Mouse (Mus musculus) R1 (cell line): ENCODE measurements at regions not wholly inside any gene's neighbourhood (a gene's known extent, or its start where the extent isn't known, plus 50 kb on each side); places are given as distances from the start of the nearest gene placed in this dataset.

ENCODE experiments used
- DNase-seq: peaks from one replicate; pipeline ENCODE4 v3.0.0-alpha.2; 2018; ENCODE audit warnings: low read depth, low spot score

DNA sequence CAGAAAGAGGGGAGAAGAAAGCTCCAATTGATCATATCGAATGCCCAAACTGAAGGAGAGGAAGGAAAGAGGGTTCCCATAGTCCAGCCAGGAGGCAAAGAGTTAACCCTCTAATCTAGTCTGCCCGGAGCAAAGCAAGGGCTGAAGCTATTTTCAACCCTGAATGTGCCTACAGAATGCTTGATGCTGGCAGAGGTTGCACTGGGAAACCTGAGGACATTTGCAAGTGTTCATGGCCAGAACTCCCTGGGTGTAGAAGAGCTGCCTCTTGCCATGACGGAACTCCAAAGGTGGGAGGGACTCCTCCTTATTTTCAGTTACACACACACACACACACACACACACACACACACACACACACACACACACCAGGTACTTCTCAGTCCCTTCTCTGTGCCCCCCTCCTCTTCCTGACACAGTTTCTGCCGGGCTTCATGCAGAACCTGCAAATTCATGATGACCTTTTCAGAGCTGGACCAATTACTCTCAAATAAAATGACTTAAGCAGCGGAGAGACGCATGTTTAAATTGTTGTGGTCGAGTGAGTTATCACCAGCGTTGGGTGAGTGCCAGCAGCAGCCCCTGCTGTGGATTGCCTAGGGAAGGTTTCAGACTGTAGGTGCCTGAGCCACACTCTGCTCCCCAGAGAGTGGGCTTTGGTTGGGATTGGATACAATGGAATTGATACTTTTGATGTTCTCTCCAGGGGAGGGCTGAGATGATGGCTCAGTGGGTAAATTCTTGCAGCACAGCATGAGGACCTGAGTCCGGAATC is 152.1 kb upstream of the Sdk2 start:
- no peak for DNase-seq

DNA sequence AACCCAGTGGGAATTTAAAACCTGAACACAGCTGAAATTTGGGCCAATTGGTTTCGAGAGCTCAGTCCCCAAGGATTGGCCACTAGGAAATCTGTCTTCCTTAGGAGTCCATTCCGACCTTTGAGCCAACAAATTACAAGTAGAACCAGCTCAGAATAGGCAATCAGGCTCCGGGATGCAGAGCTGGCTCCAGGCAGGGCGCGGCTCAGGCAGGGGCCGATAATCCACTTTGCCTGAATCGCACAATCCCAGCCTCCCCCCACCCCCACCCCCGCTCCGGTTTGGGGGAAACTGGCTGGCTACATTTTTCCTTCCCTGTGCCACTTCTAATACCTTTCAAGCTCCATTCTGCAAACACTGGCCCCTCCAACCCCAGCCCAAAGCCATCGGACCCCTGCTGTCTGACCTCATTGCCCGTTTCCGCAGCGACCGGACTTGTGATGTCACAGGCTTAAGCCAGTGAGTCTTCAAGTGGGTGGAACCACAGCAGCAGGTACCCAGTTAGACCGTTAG is 150.5 kb upstream of the Sdk2 start:
- peak; percentile 72 for DNase-seq

DNA sequence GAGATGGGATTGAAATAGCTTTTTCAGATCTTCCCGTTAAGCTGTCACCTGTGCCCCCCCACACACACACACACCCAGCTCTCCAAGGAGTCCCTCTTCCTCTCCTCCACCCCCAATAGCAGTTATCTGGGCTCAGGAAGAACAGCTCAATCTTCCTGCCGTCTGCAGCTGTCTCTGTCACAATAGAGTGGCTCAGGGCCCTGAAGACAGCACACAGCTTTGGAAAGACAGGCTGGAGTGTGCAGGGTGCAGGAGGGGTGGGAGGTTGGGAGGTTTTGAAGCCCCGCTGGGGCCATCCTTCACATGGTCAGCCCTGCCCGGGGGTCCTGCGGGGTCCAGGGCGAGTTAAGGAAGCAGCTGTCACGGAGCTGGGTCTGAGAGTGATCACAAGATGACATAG is 149.6 kb upstream of the Sdk2 start:
- no peak for DNase-seq

DNA sequence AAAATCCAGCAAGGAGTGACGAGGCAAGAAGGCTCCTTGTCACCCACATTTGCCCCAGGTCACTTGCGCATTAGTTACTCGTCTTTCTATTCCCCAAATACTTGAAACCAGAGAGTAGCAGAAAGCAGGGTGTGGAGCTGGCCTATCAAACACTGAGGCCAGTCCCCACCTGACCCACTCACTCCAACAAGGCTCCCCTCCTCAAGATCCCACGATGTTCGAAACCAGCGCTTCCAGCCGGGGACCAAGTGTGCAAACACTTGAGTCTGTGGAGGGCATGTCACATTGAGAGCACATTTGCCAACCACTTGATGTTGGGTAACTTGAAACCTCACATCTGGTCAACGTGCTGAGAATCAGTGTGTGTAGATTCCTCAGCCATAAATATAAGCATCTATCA is 148.4 kb upstream of the Sdk2 start:
- DNase-seq: no peak

DNA sequence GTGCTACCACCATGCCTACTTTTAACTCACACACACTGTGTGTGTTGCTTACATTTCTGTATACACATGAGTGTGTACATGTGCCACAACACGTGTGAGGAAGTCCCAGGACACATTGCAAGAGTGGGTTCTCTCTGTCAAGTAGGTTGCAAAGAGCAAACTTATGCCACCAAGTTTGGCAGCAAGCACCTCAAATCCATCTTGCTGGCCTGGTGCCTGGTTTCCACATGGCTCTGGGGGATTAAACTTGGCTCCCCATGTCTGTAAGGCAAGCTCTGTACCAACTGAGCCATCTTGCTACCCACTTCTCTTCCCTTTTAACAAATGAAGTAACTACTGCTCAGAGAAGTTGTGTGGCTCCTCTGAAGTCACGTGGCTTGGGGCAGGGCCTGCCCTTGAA is 145.3 kb upstream of the Sdk2 start:
- DNase-seq: no peak

DNA sequence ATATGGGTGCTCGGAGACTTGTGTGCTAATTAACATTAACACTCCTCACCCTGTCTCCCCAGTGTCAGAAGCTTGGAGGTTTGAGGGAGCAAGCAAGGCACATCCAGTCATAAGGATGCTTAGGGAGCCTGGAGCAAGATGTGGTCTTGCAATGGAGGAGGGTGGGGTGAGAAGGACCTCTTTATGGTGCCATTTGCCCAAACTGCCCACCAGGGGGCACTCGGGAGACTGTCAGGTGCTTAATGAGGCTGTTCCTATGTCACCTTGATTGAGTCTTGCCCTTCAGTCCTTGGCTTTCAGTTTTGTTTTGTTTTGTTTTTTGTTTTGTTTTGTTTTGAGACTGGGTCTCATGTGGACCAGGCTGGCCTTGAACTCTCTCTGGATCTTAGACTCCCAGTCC is 138.3 kb upstream of the Sdk2 start:
- peak; percentile 79 for DNase-seq

DNA sequence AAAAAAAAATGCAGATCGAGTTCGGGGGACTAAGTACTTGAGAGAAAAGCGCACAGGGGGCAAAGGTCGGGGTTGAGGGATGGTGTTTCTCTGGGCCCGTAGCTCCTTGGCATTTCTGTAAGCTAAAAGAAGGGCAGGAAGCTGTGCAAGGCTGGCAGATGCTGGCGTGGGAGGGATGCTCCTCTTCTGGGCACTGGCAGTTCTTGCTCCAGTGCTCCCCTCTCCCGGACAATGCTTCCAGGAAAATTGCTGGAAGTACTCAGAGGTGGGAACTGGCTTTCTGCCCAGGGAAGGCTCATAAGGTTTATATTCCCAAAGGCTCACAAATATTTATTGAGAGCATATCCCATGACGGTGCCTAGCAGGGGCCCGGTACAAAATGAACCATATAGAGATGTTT is 136.6 kb upstream of the Sdk2 start:
- no peak for DNase-seq

DNA sequence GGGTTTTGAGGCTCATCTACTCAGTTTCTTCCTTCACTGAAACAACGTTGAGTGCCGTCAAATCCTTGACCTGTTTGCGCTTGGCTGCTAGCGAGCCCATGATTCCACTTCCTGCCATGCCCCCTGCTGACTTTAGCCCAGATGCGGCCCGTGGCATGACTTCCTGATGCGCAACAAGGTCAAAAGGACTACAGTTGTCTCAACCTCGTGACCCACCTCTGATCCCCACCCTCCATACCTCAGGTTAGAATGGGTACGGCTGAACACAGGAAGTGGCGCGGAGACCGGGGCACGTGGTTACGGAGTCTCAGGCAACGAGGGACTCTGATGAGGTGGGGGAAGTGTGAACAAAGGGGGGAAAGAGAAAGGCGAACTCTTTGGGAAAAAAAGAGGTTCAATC is 135.6 kb upstream of the Sdk2 start:
- peak; percentile 55 for DNase-seq

DNA sequence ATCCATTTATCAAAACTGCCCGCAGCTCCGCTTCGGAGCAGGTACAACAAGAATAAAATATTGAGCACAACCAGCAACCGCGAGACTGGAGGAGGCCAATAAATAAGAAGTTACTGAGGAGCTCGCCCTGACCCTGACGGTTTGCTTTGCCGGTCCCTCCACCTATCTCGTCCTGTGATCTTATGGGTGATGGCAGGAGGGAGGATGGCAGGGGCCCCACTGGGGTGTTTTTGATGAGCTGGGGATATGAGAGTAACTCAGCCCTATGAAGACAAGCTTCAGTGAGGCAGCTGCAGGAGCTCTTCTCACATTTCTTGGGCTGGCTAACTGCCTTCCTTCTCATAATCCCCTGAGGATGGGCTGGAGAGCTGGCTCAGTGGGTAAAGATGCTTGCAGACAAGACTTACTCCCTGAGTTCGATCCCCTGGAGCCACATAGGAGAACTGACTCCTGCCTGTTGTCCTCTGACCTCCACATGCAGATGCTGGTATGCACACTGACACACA is 132.3 kb upstream of the Sdk2 start:
- DNase-seq: no peak

DNA sequence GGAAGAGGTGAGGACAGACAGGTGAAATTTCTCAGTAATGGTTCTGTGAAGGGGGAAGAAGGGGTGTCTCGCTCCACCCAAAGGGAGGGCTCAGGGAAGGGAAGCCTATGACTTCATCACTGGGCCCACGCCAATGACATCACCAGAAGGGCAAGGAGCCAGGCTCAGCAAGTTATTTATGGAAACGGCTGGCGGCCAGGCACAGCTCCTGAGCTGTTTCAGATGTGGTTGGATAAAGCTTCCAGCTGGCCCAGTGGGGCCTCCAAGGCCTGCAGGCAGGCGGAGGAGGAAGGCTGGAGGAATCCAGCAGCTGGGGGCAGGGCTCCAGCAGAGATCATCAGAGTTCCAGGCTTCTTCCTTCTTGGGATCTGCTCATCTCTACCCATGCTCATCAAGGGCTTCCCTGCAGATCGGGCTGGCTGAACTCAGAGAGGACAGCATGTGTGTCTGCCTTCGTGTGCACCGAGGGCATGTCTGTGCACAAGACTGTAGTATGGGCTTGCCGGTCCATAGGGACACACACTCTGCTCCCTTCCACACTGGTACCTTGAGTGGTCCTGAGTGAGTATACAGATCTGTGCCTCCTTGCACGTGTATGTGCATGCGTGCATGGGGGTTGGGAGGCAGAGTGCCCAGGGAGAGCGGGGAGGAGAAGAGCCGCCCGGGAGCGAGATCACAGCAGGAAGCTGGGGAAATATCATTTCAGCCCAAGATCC is 131.6 kb upstream of the Sdk2 start:
- no peak for DNase-seq

DNA sequence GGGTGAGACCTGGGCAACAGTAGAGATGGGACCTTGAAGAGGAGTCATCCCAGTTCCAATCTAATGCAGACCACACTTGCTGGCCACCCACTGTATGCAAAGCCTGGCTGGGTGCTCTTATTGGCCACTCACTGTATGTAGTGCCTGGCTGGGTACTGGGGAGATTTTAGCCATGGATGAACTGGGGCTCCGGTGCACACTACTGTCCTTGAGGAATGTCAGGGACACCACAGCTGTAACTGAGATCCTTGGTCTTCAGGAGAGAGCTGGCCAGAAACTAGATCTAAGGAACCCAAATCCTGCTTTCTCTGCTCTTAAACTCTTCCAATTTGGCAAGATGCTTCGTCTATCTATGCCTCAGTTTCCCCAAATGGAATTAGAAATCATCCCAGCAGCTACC is 128.4 kb upstream of the Sdk2 start:
- DNase-seq: no peak

DNA sequence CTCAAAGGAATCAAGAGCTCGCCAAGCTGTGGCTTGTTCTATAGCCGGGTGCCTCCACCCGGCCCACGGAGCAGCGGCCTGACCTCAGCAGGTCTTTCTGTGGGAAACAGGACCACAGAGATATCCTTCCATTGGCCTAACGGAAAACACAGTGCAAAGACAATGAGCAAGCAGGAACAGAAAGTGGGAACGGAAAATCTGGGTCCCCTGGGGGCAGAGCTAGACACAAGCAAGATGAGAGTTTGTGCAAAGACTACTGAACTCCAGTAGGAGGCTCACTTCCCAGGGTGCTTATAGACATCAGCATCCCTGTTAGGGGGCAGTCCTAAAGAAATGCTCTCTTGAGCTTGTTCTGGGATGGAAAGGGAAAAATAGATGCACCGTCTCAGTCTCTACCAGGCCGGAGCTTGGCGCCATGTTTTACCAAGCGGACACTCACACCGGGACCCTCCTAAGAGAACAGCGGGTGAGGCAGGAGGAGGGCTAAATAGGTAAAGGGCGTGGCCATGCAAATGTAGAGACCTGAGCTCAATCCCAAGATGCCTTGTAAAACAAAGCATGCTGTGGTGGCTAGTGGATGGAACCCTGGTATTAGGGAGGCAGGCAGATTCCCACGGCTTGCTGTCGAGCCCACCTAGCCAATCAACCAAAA is 127.3 kb upstream of the Sdk2 start:
- DNase-seq: peak; percentile 87

DNA sequence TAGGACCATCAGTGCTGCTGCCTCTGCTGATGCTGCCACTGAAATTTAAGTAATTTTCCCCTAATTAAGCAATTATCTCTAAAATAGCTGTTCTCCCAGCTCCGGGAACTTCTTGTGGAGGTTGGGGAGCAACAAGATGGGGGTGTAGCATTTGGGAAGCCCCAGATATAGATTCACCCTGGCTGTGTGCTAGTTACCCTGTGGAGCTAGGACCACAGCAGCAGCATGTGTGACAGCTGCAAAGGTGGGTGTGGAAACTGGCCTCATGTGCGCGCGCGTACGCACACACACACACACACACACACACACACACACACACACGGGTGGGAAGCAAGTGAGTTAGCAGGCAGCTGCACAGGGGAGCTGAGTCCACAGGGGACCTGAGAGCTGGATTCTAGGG is 126.2 kb upstream of the Sdk2 start:
- no peak for DNase-seq

DNA sequence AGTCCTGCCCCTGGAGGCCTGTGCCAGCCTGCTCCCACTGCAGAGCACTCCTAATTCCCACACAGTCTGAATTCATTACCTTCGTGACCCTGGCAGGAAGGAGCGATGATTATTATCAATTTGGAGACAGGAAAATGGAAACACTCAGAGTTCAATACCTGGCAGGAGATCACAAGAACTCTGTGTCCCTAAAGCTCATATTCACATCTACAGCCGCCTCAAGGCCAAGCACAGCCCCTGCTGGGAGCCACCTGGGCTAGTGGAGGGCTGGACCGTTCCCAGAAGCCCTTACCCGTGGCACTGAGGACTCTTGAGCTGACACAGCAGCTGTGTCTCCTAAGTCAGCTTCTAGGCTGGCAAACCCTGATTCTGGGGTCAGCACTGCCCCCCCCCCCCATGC is 124.8 kb upstream of the Sdk2 start:
- no peak for DNase-seq

DNA sequence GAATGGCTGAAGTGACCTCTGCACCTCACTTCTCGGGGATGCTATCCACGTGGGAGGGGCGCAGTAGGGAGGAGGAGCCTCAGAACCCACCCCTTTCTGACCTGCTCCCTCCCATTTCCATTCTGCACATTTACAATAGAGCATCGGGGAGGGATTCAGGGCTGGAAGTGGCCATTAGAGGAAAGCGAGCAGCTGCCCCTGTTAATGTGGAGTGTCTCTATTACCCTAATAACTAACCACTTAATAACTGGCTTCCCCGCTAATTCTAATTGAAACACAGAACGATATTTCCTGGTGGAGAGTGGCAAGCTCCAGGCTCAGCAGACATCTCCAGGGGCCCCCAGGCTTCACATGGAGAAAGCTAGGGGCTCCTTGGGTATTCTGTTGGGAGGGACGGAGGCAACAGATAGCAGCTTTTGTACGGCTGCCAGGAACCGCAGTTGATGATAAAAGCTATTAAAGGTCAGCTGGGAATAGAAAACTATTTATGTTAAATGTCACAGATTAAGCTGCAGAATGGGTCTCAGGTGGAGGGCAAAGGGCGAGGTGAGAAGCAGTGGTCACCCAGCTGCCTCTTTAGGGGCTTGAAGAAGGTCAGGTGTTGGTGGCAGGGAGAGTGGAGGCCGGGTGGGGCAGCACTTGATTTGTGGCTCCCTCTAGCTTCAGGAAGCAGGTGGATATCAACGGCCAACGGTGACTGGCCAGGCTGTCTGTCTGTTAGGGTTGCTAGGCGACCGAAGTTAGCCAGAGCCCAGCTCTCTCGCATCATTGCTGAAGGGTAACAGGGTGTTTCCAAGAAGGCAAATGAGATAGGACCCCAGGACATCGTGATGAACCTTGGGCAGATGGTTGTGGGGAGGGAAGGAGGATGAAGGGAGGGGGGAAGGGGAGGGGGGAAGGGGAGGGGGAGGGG is 118.4 kb upstream of the Sdk2 start:
- peak; percentile 82 for DNase-seq

DNA sequence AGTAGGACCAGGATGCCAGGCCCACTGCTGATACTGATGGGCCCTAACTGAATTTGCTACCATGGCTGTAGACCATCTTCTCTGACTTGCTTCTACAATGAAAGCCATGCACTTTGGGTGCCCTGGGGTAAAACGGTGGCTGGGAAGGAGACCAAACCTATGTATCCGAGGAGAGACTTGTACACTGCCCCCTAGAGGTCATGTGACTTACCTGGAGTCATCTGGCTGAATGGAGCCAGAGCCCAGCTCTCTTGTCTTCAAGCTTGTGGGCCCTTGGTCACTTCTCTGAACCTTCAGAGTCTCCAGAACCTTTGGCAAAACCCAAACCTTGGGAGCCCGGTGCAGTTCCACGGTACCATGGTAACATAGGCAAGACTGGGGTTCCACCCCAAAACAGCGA is 117.6 kb upstream of the Sdk2 start:
- DNase-seq: peak; percentile 44

DNA sequence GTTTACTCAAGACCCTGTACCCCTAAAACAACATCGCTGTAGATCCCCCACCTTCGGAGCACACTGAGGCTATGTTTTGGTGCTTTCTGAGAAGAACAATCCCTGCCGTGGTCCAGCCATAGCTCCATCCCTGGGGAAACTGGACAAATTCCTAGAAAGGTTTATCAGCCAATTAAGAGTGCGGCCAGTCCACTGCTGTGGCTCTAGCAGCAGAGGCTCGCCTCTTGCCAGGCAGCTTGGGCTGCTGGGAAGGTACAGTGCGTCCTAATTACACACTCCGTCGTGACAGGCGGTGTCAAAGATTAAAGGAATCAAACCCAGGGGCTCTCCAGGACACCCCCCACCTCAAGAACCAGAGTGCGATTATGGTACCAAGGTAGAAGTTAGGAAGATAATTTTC is 116.4 kb upstream of the Sdk2 start:
- DNase-seq: no peak

DNA sequence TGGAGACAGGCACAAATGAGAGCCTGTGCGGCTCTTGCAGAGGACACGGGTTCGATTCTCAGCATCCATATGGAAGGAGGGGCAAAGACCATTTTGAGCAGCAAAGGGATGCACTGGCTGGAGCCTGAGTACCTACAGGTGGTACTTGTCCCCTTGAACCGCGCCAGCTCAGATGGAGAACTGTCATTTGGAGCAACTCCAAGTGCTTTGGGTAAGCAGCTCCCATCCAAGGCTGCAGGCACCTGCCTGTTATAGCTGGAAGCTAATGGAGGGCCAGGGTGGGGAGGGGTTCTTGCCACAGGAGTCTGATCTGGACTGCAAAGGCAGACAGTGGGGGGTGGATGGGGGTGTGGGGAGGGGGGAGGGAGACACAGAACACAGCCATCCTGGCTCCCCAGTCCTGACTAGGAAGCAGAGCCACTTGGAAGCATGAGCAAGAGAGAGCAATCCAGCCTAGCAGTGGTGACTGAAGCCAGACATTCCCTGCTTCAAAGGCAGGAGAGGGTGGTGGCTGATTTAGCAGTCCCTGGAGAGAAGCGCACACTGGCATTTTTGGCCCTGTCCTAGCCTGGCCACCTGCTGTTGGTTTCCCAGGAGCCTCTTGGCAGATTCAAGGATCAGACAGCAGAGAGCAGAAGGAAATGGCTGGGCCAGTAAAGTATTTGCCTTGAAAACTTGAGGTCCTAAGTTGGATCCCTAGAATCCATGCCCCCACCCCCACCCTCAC is 112.1 kb upstream of the Sdk2 start:
- no peak for DNase-seq

DNA sequence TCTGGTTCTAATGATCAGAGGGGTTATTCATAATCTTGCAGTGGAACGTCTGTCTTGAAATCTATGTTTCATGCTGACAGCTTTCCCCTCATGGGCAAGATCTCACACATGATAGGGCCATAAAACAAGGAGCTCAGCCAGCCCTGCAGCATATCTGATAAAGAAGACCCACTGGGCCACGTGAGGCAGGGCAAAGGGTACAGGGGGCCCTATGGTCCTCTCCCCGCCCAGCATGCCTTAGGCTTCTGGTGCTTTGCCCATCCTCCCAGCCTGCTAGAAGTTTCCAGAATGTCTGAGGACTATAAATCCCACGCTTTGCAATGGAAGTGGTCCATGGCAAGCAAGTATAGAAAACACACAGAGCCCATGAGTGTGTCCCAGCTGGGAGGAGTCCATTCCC is 110.9 kb upstream of the Sdk2 start:
- DNase-seq: no peak

DNA sequence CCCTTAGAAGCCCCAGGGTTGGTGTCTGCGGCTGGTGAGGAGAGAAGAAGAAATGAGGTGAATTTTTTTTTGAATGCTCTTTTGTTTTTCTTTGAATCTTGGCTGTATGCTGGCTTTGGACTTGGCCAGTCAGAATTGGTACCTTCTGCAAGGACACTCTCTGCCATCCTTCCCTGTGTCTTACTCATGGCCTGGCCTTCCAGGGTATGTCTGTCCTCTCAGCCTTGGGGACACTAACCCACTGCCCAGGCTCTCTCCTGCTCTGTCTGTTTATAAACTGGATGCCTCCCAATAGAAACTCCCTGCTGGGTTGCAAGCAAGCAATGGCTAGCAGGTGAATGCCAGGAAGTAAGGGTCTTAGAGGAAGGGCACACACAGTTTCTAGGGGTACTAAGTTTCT is 110.4 kb upstream of the Sdk2 start:
- no peak for DNase-seq
